Mouse (Mus musculus) thymus, adult 2 months (tissue): Measurements from ENCODE around the gene Ski.

ENCODE experiments used
- CTCF ChIP-seq: fragments of 200-500 bp; IDR thresholded peaks from 2 replicates; pipeline ENCODE4 v1.5.1; 2012; ENCODE audit warnings: mild to moderate bottlenecking, control low read depth, low read length, moderate library complexity, borderline replicate concordance; ENCODE audit not compliant: control insufficient read depth, poor library complexity, insufficient read depth; ENCODE audit errors: extremely low read depth
- POLR2A ChIP-seq: fragments of 200-500 bp; IDR thresholded peaks from 2 replicates; pipeline ENCODE4 v1.6.1; 2012; ENCODE audit warnings: mild to moderate bottlenecking, low read length, control low read depth, moderate library complexity; ENCODE audit not compliant: control insufficient read depth, poor library complexity, insufficient read depth; ENCODE audit errors: extremely low read depth

DNA sequence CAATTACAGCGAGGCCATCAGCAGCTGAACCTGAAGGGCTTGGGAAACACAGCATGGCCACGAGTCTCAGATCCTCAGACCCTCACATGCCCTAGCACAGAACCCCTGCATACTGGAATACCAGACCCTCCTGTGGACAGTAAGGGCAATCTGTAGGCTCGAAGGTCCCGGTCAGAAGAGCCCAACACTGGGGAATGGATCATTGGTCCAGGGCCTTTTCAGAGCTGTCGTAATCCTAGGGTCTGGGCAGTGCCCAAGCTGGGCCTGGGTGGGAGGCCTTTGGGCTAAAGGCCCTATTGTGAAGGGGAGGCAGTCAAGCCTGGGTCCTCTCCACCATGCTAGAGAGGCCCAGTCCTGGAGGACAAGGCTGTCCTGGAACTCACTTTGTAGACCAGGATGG lies 79.6 kb downstream of the Ski start:
- TF ChIP-seq POLR2A (no peak), CTCF (no peak)
